Mouse (Mus musculus) kidney, adult 2 months (tissue): ENCODE data around the gene Ndrg4. TPM values are rescaled to one million over a fixed set of nuclear protein-coding genes. Genes with fewer than 3 reads are reported as not detected.

Experiments
- DNase-seq: peaks from one replicate; pipeline ENCODE4 v3.0.0; 2021
- H3K27ac ChIP-seq: fragments of 200-500 bp; 2 replicates; pipeline ENCODE4 v1.5.1; 2012; ENCODE audit warnings: low read depth, low read length, control low read depth, inconsistent platforms; ENCODE audit not compliant: insufficient read depth
- H3K27me3 ChIP-seq: fragments of 200-500 bp; replicated peaks from 2 replicates; pipeline ENCODE4 v1.6.1; 2012; ENCODE audit warnings: mild to moderate bottlenecking, moderate library complexity, low read length, inconsistent platforms; ENCODE audit not compliant: control insufficient read depth, insufficient read depth
- H3K36me3 ChIP-seq: fragments of 200-500 bp; 2 replicates; pipeline ENCODE4 v1.6.1; 2012; ENCODE audit warnings: mild to moderate bottlenecking, moderate library complexity, low read length, inconsistent platforms; ENCODE audit not compliant: control insufficient read depth, insufficient read depth
- H3K4me1 ChIP-seq: fragments of 200-500 bp; 2 replicates; pipeline ENCODE4 v1.6.1; 2011; ENCODE audit warnings: low read length; ENCODE audit not compliant: control insufficient read depth, insufficient read depth
- H3K4me3 ChIP-seq: fragments of 200-500 bp; 2 replicates; pipeline ENCODE4 v1.5.1; 2011; ENCODE audit warnings: mild to moderate bottlenecking, low read depth, low read length, control low read depth; ENCODE audit not compliant: insufficient read depth
- CTCF ChIP-seq: fragments of 200-500 bp; conservative IDR thresholded peaks from 2 replicates; pipeline ENCODE4 v1.5.1; 2011; ENCODE audit warnings: low read depth, mild to moderate bottlenecking, control low read depth, low read length, moderate library complexity, mixed read lengths; ENCODE audit not compliant: insufficient read depth, insufficient read length
- POLR2A ChIP-seq: fragments of 200-500 bp; IDR thresholded peaks from one replicate; pipeline ENCODE4 v1.6.1; 2011; ENCODE audit warnings: low read depth, low read length, control low read depth
- WGBS: fragments of 180-500 bp; shearing (Covaris S2); methylation state at CpG from one replicate; pipeline ENCODE4 v1.1.7; 2018; 5-methylcytosine and 5-hydroxymethylcytosine counted together
- polyA plus RNA-seq: library from polyadenylated mRNA; depleted of rRNA; stranded (reverse); fragments of >200 nt; gene quantifications from 2 replicates; pipeline ENCODE4 v1.2.3, GENCODE M21; 2012; rRNA removed

The Ndrg4 gene
- polyA plus RNA-seq: 20.7 and 21.7 TPM in 2 replicates

- TF ChIP-seq CTCF (no peak), POLR2A (no peak)
- no peak for DNase-seq
- WGBS: 43% methylated on average over 9 of the region's 9 CpGs
- H3K27ac ChIP-seq: no peak within 1 kb of the TSS
- H3K4me3 ChIP-seq: peak within 1 kb of the TSS; percentile 38; the same call in 1 of the 2 replicates
- H3K36me3 ChIP-seq: no peaks in the 10 kb centered on the region
- no peaks in the 10 kb centered on the region for H3K27me3 ChIP-seq
- H3K4me1 ChIP-seq: no peaks in the 10 kb centered on the region
Measured at GRCm38 (mm10) chr8:95676631-95677030, at the start of gene Ndrg4. Gene Ndrg4, plus strand, starts transcription at chr8:95676980.

- no peak overlapping the region for H3K4me3 ChIP-seq
- DNase-seq: no peak
- no peaks in the 10 kb centered on the region for H3K27me3 ChIP-seq
- TF ChIP-seq POLR2A (no peak), CTCF (no peak)
- no peaks in the 10 kb centered on the region for H3K36me3 ChIP-seq
- WGBS: 81% methylated on average over 6 of the region's 6 CpGs
- no peaks in the 10 kb centered on the region for H3K4me1 ChIP-seq
- H3K27ac ChIP-seq: no peak overlapping the region
Measured at GRCm38 (mm10) chr8:95632840-95633239, 43.9 kb upstream of the Ndrg4 start.

- Histone ChIP-seq H3K4me1 (no peaks in the 10 kb centered on the region), H3K27ac (no peak within 1 kb of the TSS), H3K36me3 (no peaks in the 10 kb centered on the region), H3K27me3 (no peaks in the 10 kb centered on the region), H3K4me3 (peak within 1 kb of the TSS; percentile 92)
- under 1% methylated on average over 52 of the region's 52 CpGs for WGBS
- TF ChIP-seq POLR2A (no peak), CTCF (no peak)
- peak; percentile 96 for DNase-seq
Measured at GRCm38 (mm10) chr8:95633262-95634062, 43.3 kb upstream of the Ndrg4 start, which contains the start of gene Gins3. Gene Gins3, plus strand, starts transcription at chr8:95633453.

GRCm38 (mm10) chr8:95634063-95634340 is 42.8 kb upstream of the Ndrg4 start:
- Histone ChIP-seq H3K4me1 (no peaks in the 10 kb centered on the region), H3K36me3 (no peaks in the 10 kb centered on the region), H3K27ac (no peak overlapping the region), H3K4me3 (peak overlapping the region; percentile 92), H3K27me3 (no peaks in the 10 kb centered on the region)
- WGBS: 5% methylated on average over 6 of the region's 6 CpGs
- no peak for DNase-seq
- TF ChIP-seq CTCF (no peak), POLR2A (no peak)

GRCm38 (mm10) chr8:95644942-95645341 is 31.8 kb upstream of the Ndrg4 start:
- H3K27ac ChIP-seq: no peak overlapping the region
- WGBS: 88% methylated on average over 2 of the region's 2 CpGs
- no peaks in the 10 kb centered on the region for H3K36me3 ChIP-seq
- TF ChIP-seq CTCF (no peak), POLR2A (no peak)
- no peaks in the 10 kb centered on the region for H3K4me1 ChIP-seq
- no peak overlapping the region for H3K4me3 ChIP-seq
- H3K27me3 ChIP-seq: no peaks in the 10 kb centered on the region
- DNase-seq: no peak

GRCm38 (mm10) chr8:95648251-95648650 is 28.5 kb upstream of the Ndrg4 start:
- no peak overlapping the region for H3K27ac ChIP-seq
- no peaks in the 10 kb centered on the region for H3K27me3 ChIP-seq
- no peaks in the 10 kb centered on the region for H3K36me3 ChIP-seq
- no peak for TF ChIP-seq POLR2A
- no peak for TF ChIP-seq CTCF
- no peak for DNase-seq
- H3K4me1 ChIP-seq: no peaks in the 10 kb centered on the region
- no peak overlapping the region for H3K4me3 ChIP-seq
- WGBS: 92% methylated on average over 3 of the region's 3 CpGs

GRCm38 (mm10) chr8:95653351-95653750 is 23.4 kb upstream of the Ndrg4 start:
- no peak for TF ChIP-seq CTCF
- TF ChIP-seq POLR2A: no peak
- no peaks in the 10 kb centered on the region for H3K36me3 ChIP-seq
- no peak for DNase-seq
- WGBS: 71% methylated on average over 5 of the region's 5 CpGs
- no peak overlapping the region for H3K27ac ChIP-seq
- no peaks in the 10 kb centered on the region for H3K27me3 ChIP-seq
- no peak overlapping the region for H3K4me3 ChIP-seq
- H3K4me1 ChIP-seq: no peaks in the 10 kb centered on the region

- no peaks in the 10 kb centered on the region for H3K36me3 ChIP-seq
- no peaks in the 10 kb centered on the region for H3K27me3 ChIP-seq
- no peak overlapping the region for H3K27ac ChIP-seq
- DNase-seq: no peak
- WGBS: 82% methylated on average over 7 of the region's 7 CpGs
- no peaks in the 10 kb centered on the region for H3K4me1 ChIP-seq
- TF ChIP-seq POLR2A (no peak), CTCF (no peak)
- no peak overlapping the region for H3K4me3 ChIP-seq
Measured at GRCm38 (mm10) chr8:95655831-95656230, 20.9 kb upstream of the Ndrg4 start.
